Mouse (Mus musculus): ENCODE results near the gene Slc25a43. TPM values are rescaled to one million over a fixed set of nuclear protein-coding genes. Genes with fewer than 3 reads are reported as not detected.
"Not testable (repeated sequence)": the region's sequence is repeated elsewhere in the genome, so short reads cannot be mapped to it uniquely, and the experiment has no call there.

Slc25a43 gene
- polyA plus RNA-seq, 1 experiment from 2014 or later: 13.7 TPM

- Histone ChIP-seq H3K4me1 (replicated peaks; ENCODE audit: control insufficient read depth, insufficient read depth, low read length) (no peaks in the 10 kb centered on the region), H3K9me3 (ENCODE audit: control insufficient read depth) (no peaks in the 10 kb centered on the region), H3K4me3 (ENCODE audit: low read depth, low read length) (peak within 1 kb of the TSS; percentile 67), H3K36me3 (ENCODE audit: control insufficient read depth, insufficient read depth) (peaks cover 9% of the 10 kb centered on the region; the same call in 1 of the 2 replicates), H3K4me2 (replicated peaks; ENCODE audit: low read depth) (peak within 1 kb of the TSS; percentile 59), H3K27ac (ENCODE audit: low read depth, low read length) (peak within 1 kb of the TSS; percentile 97), H3K9ac (ENCODE audit: low read depth, low read length) (peak within 1 kb of the TSS; percentile 77), H3K27me3 (replicated peaks; ENCODE audit: control insufficient read depth, insufficient read depth, low read length) (no peaks in the 10 kb centered on the region)
- no peak for TF ChIP-seq CTCF (IDR thresholded peaks at IDR 0.05; ENCODE audit: low read depth)
- peak; percentile 90 for ATAC-seq
- 23% methylated on average over 40 of the region's 41 CpGs for WGBS
These were observed 52.1 kb downstream of the Slc25a43 start, which contains the start of gene Slc25a5 for GRCm38 (mm10) chrX:36795424-36796162. Slc25a5 (plus strand) TSS chrX:36795651.

- 19% methylated on average over 41 of the region's 41 CpGs for WGBS
- H3K9me3 ChIP-seq (ENCODE audit: control insufficient read depth): no peaks in the 10 kb centered on the region
- peak overlapping the region; percentile 77 for H3K9ac ChIP-seq (ENCODE audit: low read depth, low read length)
- peaks cover 9% of the 10 kb centered on the region; the same call in 1 of the 2 replicates for H3K36me3 ChIP-seq (ENCODE audit: control insufficient read depth, insufficient read depth)
- H3K27me3 ChIP-seq (replicated peaks; ENCODE audit: control insufficient read depth, insufficient read depth, low read length): no peaks in the 10 kb centered on the region
- no peaks in the 10 kb centered on the region for H3K4me1 ChIP-seq (replicated peaks; ENCODE audit: control insufficient read depth, insufficient read depth, low read length)
- peak overlapping the region; percentile 67 for H3K4me3 ChIP-seq (ENCODE audit: low read depth, low read length)
- peak overlapping the region; percentile 59 for H3K4me2 ChIP-seq (replicated peaks; ENCODE audit: low read depth)
- TF ChIP-seq CTCF (IDR thresholded peaks at IDR 0.05; ENCODE audit: low read depth): peak; percentile 89
- peak; percentile 70 for ATAC-seq
- H3K27ac ChIP-seq (ENCODE audit: low read depth, low read length): peak overlapping the region; percentile 97
These were observed 52.7 kb downstream of the Slc25a43 start for GRCm38 (mm10) chrX:36796163-36796581.

- not testable (repeated sequence) for H3K9me3 ChIP-seq (ENCODE audit: control insufficient read depth); ATAC-seq; H3K27me3 ChIP-seq (replicated peaks; ENCODE audit: control insufficient read depth, insufficient read depth, low read length); H3K4me1 ChIP-seq (replicated peaks; ENCODE audit: control insufficient read depth, insufficient read depth, low read length); H3K36me3 ChIP-seq (ENCODE audit: control insufficient read depth, insufficient read depth)
- peak overlapping the region; percentile 59 for H3K4me2 ChIP-seq (replicated peaks; ENCODE audit: low read depth)
- H3K9ac ChIP-seq (ENCODE audit: low read depth, low read length): peak overlapping the region; percentile 77
- WGBS: 57% methylated on average over 8 of the region's 8 CpGs
- H3K27ac ChIP-seq (ENCODE audit: low read depth, low read length): peak overlapping the region; percentile 97
- H3K4me3 ChIP-seq (ENCODE audit: low read depth, low read length): peak overlapping the region; percentile 67
These were observed 53.3 kb downstream of the Slc25a43 start for GRCm38 (mm10) chrX:36796734-36797133.

- ATAC-seq: no peak
- H3K36me3 ChIP-seq (ENCODE audit: control insufficient read depth, insufficient read depth): peaks cover 9% of the 10 kb centered on the region; the same call in 1 of the 2 replicates
- H3K9me3 ChIP-seq (ENCODE audit: control insufficient read depth): no peaks in the 10 kb centered on the region
- H3K4me1 ChIP-seq (replicated peaks; ENCODE audit: control insufficient read depth, insufficient read depth, low read length): no peaks in the 10 kb centered on the region
- no peak overlapping the region for H3K27ac ChIP-seq (ENCODE audit: low read depth, low read length)
- no peak for TF ChIP-seq CTCF (IDR thresholded peaks at IDR 0.05; ENCODE audit: low read depth)
- H3K27me3 ChIP-seq (replicated peaks; ENCODE audit: control insufficient read depth, insufficient read depth, low read length): no peaks in the 10 kb centered on the region
- H3K4me3 ChIP-seq (ENCODE audit: low read depth, low read length): no peak overlapping the region
- no peak overlapping the region for H3K9ac ChIP-seq (ENCODE audit: low read depth, low read length)
- no peak overlapping the region for H3K4me2 ChIP-seq (replicated peaks; ENCODE audit: low read depth)
- 36% methylated on average over 6 of the region's 6 CpGs for WGBS
These were observed 55.8 kb downstream of the Slc25a43 start for GRCm38 (mm10) chrX:36799131-36799879.

GRCm38 (mm10) chrX:36803189-36803588, 59.7 kb downstream of the Slc25a43 start:
- 47% methylated on average over 5 of the region's 5 CpGs for WGBS
- Histone ChIP-seq H3K27ac (ENCODE audit: low read depth, low read length) (no peak overlapping the region), H3K36me3 (ENCODE audit: control insufficient read depth, insufficient read depth) (peaks cover 2% of the 10 kb centered on the region; the same call in 1 of the 2 replicates), H3K27me3 (replicated peaks; ENCODE audit: control insufficient read depth, insufficient read depth, low read length) (no peaks in the 10 kb centered on the region), H3K4me1 (replicated peaks; ENCODE audit: control insufficient read depth, insufficient read depth, low read length) (no peaks in the 10 kb centered on the region), H3K9me3 (ENCODE audit: control insufficient read depth) (no peaks in the 10 kb centered on the region), H3K9ac (ENCODE audit: low read depth, low read length) (no peak overlapping the region), H3K4me3 (ENCODE audit: low read depth, low read length) (no peak overlapping the region), H3K4me2 (replicated peaks; ENCODE audit: low read depth) (no peak overlapping the region)
- no peak for ATAC-seq
- TF ChIP-seq CTCF (IDR thresholded peaks at IDR 0.05; ENCODE audit: low read depth): no peak

- H3K27me3 ChIP-seq (replicated peaks; ENCODE audit: control insufficient read depth, insufficient read depth, low read length): no peaks in the 10 kb centered on the region
- 46% methylated on average over 5 of the region's 5 CpGs for WGBS
- H3K4me3 ChIP-seq (ENCODE audit: low read depth, low read length): no peak overlapping the region
- H3K9ac ChIP-seq (ENCODE audit: low read depth, low read length): no peak overlapping the region
- no peaks in the 10 kb centered on the region for H3K9me3 ChIP-seq (ENCODE audit: control insufficient read depth)
- H3K27ac ChIP-seq (ENCODE audit: low read depth, low read length): no peak overlapping the region
- no peaks in the 10 kb centered on the region for H3K36me3 ChIP-seq (ENCODE audit: control insufficient read depth, insufficient read depth)
- no peak overlapping the region for H3K4me2 ChIP-seq (replicated peaks; ENCODE audit: low read depth)
- no peaks in the 10 kb centered on the region for H3K4me1 ChIP-seq (replicated peaks; ENCODE audit: control insufficient read depth, insufficient read depth, low read length)
- ATAC-seq: peak; percentile 72
- no peak for TF ChIP-seq CTCF (IDR thresholded peaks at IDR 0.05; ENCODE audit: low read depth)
These were observed 60.7 kb downstream of the Slc25a43 start for GRCm38 (mm10) chrX:36804196-36804595.
